Mouse (Mus musculus) kidney, adult 18-20 months (tissue): ENCODE data around the gene Aatf.
A peak's percentile ranks its signal among the peaks of the same experiment; 100 is the strongest.
"Not testable (repeated sequence)": the region's sequence is repeated elsewhere in the genome, so short reads cannot be mapped to it uniquely, and the experiment has no call there.

Source experiments
- DNase-seq: peaks from one replicate; pipeline ENCODE4 v3.0.0; 2021

Gene Aatf

DNA sequence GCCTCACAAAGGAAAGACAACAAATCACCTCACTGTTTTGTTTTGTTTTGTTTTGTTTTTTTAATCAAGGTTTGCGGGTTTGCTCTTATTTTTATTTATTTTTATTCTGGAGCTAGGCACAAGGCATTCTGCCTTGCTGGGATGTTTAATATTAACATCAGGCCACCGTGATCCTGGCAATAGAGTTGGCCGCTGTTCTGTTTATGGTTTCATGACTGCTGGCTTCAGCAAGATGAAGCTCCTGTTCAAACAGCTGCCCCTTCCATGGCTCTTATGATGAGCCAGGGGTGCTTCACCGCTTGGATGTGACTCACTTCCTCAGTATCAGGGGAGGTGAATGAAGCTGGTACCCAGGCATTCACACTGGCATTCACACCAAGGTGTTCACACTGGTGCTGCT is 83.0 kb downstream of the Aatf start:
- peak; percentile 25 for DNase-seq

DNA sequence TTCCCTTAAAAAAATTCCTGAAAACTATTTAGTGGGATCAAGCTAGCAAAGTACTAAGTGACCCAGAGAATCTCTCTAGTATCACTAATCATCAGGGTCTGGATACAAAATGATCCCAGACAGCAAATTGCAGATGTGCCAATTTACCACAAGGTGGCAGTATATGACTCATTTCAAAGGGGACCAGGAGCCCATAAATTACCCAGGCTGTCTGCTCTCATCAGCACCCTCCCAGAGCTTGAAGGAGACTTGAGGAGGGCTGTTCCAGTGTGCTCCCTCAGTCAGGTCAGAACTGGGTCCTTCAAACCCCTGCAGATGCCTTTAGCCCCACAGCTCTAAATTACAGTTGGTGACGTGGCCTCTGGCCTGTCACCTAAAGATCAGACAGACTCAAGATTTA is 83.7 kb downstream of the Aatf start:
- peak; percentile 55 for DNase-seq

- DNase-seq, result no peak
These were observed 86.7 kb downstream of the Aatf start for GRCm38 (mm10) chr11:84426633-84426998.

GRCm38 (mm10) chr11:84425736-84426632 is 87.3 kb downstream of the Aatf start:
- peak; percentile 9 for DNase-seq

DNA sequence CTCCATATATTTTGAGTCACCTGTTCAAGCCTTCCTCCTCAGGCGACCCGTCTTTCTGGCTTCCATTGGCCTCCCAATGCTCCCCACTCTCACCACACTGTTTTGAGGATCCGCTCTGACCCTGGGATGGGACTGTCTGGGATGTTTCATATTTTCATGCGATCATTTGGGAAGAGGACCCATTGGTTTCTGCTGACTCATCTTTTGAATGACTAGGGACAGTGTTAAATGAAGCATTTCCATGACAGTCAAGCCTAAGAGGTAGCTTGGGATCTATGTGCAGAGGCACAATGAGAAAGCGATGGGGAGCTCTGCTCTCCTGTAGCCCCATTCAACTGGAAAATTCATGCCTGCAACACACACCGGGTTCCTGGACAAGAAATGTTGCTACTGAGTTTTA is 92.5 kb downstream of the Aatf start:
- DNase-seq, result no peak

GRCm38 (mm10) chr11:84413111-84413510 is 100.2 kb downstream of the Aatf start:
- no peak for DNase-seq

DNA sequence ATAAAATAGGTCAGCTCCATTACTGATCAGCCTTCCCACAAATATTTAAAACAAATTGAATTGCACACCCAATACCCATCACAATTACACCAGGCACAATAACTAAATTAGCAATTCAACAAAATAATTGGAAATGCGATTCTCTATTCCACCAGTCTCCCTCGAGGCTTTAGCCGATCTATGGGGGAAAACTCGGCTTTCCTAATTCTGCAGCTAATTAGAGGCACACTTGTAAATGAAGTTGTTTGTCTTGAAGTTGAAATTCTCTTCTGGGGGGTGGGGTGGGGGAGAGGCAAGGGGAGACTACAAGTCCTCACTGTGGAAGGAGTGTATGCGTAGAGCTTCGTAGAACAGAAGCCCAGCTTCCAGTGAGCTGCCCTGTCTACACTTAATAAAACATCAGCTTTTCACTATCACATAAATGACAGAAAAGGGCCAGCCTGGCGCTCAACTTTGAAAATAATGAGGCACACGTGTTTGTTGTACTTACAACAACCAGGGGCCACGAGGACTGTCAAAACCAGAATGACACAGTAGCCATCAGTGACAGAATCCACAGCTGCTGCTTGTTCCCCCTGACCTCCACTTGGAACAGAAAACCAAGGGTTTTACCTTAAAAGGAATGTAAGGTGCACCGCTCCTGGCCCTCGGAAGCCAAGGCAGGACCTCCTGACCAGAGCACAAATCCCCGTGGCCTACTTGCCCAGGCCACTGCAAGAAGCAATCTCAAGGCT is 101.0 kb downstream of the Aatf start:
- no peak for DNase-seq

- DNase-seq, result no peak
These were observed 101.7 kb downstream of the Aatf start for GRCm38 (mm10) chr11:84411642-84412018.

DNA sequence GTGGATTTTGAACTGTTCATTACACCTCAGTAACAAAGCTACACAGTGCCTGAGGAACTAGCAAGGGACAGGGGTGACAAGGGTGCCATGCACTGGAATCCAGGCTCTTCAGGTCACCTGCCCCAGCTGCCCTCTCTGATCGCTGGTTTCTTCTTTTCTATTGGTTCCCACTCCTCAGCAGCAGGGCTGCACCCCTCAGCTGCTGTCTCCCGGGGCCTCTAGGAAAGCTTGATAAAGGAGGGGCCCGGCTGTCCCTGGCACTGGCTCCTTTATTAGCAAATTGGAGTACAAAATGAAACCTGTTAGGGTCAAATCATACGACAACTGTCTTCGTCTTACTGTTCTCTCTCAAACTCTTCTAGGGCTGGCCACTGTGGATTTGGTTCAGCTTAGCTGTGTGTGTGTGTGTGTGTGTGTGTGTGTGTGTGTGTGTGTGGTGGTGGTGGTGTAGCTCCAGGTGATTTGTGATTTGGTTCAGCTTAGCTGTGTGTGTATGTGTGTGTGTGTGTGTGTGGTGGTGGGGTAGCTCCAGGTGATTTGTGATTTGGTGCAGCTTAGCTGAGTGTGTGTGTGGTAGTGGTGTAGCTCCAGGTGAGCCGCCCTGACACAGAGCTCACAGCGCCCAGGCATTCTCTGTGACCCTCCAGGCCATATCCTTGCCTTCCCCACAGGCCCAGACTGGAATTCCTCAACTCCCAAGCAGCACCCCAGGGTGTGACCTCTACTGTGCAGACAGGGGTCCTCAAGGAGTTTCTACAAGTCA is 102.3 kb downstream of the Aatf start:
- no peak for DNase-seq

GRCm38 (mm10) chr11:84410383-84410782 is 102.9 kb downstream of the Aatf start:
- DNase-seq, result no peak

GRCm38 (mm10) chr11:84406733-84407132 is 106.6 kb downstream of the Aatf start:
- DNase-seq, result no peak

DNA sequence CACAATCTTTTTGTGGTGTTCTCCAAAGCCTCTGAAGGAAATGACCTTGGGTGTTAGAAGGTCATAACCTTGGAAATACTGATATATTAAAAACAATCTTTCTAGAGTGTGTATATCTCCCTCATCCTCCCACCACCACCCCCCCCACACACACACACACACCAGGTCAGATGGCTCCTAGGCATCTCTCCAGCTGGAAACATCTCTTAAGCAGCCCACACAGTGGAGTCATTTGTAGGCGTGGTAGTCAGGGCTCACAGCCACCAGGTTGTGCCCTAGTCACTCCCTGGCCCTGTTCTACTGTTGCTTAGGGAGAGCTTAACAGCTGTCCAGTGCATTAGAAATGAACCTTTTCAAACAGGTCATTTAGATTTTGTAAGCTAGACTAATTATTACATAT is 118.3 kb downstream of the Aatf start:
- no peak for DNase-seq

DNA sequence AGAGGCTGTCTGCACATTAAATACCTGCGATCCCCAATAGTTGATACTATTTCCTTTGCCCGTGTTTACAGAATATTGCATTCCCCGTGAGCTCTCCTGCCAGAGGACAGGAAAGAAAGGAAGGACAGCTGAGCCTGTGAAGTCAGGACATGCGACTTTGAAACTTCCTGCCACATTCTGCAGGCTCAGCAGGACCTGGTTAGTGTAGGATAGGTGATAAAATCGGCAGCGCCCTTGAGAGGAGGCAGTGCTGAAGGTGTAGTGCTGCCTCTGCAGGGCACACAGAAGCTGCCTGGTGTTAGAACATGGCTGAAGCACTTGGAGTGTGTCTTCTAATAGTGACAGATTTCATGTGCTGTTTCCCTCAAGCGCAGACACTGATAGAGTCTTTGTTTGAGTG is 119.8 kb downstream of the Aatf start:
- DNase-seq, result no peak

DNA sequence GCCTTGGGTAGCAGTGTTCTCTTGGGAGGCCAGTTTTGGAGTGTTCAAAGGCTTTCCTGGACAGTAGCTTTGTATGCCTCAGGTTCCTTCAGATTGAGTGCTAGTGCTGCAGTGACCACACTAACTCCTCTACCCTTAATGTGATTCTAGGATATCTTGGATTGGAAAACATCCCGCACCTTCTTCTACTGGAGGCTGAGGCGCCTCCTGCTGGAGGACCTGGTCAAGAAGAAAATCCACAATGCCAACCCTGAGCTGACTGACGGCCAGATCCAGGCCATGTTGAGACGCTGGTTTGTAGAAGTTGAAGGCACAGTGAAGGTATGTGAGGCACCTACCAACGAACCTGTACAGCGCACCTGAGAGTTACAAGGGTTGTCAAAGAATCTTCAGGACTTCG is 121.3 kb downstream of the Aatf start:
- not testable (repeated sequence) for DNase-seq

DNA sequence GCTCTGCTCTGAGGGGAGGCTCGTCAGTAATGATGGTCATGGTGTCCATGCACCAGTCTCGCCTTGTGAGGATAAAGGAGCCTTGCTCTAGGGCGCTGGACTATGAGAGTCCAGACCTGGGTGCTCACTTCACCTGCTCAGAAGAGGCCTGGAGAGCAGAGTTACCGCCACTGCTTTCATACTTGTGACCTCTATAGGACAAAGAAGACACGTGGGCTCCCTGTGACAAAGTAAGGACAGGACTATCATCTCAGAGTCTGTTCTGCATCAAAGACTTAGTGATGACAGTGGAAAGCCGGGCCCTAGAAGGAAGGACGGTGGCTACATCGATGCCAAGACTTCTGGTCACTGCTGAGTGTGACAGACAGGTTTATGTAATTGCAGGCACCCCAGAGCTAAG is 122.2 kb downstream of the Aatf start:
- no peak for DNase-seq

GRCm38 (mm10) chr11:84389332-84389731 is 124.0 kb downstream of the Aatf start:
- DNase-seq, result no peak

GRCm38 (mm10) chr11:84383891-84384290 is 129.4 kb downstream of the Aatf start:
- DNase-seq, result no peak

DNA sequence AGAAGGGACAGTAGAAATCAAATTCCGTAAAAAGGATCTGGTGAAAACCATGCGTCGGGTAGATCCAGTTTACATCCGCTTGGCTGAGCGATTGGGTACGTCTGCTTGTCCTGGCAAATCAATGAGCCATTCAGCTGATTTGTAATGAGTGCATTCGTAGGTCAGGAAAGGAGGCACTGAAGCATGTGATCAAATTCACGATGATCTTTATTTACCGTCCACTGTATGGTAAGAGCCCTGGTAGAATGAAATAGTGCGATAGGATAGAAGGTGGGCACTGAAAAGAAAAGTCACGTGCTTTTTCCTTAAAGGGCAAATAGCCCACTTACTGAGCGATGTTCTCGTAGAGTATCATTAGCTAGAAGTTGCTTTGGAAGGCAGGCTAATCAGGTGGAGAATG is 130.9 kb downstream of the Aatf start:
- no peak for DNase-seq

DNA sequence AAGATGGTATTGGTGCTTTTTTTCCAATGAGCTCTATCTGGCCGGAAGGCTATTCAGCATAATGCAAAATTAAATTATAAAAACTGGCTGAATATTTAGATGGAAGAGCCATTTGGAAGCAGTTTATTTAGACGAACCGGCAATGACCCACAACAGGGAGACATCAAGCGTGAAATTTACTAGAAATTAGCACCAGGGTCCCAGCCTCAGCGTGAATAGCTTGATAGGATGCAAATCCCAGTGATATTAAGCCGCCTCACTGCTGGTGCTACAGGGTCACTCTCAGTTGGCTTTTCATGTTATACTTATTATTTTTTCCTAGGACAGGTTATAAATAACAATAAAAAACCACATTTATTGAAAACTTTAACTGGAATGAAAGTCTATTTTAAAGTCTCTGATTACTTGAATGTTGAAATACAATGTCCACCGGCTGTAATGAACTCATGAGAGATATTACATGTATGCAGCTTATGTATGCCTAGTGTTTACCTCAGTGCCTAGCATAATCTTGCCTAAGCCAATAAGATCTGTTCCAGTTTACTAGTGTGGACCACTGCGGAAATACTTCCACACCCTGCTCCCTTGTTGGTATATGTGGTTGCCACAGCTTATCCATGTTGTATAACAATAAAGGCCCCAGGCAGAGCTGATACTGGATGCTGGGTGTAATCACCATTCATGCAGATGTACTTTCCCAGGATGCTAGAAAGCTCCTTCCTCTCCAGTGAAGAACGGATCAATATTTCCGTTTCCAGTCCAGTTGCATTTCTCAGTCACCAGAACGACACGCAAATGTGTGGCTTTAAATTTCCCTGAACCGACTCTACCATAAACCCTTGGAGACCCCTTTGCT is 136.6 kb downstream of the Aatf start:
- no peak for DNase-seq

DNA sequence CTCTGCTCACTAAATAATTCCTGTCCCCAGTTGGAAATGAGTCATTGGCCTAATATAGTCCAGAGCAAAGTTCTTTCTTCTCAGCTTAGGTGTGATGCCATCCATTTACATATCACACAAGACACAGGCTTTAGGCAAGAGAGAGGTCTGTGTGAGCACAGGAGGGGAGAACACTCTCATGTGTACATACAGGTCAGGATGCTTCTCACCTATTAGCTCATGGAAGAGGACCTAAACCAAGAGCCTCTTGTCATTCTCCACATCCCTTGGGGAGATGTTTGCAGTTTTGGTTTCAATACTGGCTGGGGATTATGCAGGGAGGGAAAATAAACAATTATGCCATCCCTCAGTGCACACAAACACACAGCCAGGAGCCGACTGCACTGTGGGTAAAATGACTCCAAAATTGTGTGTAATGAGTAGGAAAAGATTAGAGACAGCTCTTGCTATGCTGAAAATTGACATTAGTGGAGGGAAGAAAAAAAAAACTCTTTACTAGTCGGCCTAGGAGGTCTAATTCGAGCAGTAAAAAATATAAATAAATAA is 137.3 kb downstream of the Aatf start:
- DNase-seq, result no peak

- DNase-seq, result no peak
These were observed 140.2 kb downstream of the Aatf start for GRCm38 (mm10) chr11:84373122-84373521.
